Mouse (Mus musculus) c-Kit-negative CD71-positive TER-119-positive erythroid progenitor cells, embryonic 14.5 days (primary cell): ENCODE results near the gene Gm12216.

Experiments used
- DNase-seq: peaks from one replicate; pipeline ENCODE4 v3.0.0-alpha.2; 2013; ENCODE audit warnings: low read depth, low spot score

The Gm12216 gene

GRCm38 (mm10) chr11:53795813-53796212 lies 63.2 kb downstream of the Gm12216 start:
- DNase-seq, result no peak

- DNase-seq, result no peak
Measured at GRCm38 (mm10) chr11:53794671-53795557, 64.1 kb downstream of the Gm12216 start.

- DNase-seq, result no peak
Measured at GRCm38 (mm10) chr11:53794015-53794414, 65.0 kb downstream of the Gm12216 start.

- no peak for DNase-seq
Measured at GRCm38 (mm10) chr11:53792986-53793385, 66.1 kb downstream of the Gm12216 start.

GRCm38 (mm10) chr11:53789277-53789676 lies 69.8 kb downstream of the Gm12216 start:
- DNase-seq, result no peak

GRCm38 (mm10) chr11:53788196-53788595 lies 70.9 kb downstream of the Gm12216 start:
- no peak for DNase-seq

- no peak for DNase-seq
Measured at GRCm38 (mm10) chr11:53786058-53787031, 72.7 kb downstream of the Gm12216 start.

- DNase-seq, result no peak
Measured at GRCm38 (mm10) chr11:53785311-53785936, 73.6 kb downstream of the Gm12216 start.

GRCm38 (mm10) chr11:53783288-53783687 lies 75.8 kb downstream of the Gm12216 start:
- DNase-seq, result no peak

GRCm38 (mm10) chr11:53781964-53782363 lies 77.1 kb downstream of the Gm12216 start:
- DNase-seq, result no peak

GRCm38 (mm10) chr11:53781201-53781775 lies 77.8 kb downstream of the Gm12216 start:
- DNase-seq, result no peak

GRCm38 (mm10) chr11:53780262-53780661 lies 78.8 kb downstream of the Gm12216 start:
- no peak for DNase-seq

GRCm38 (mm10) chr11:53779808-53780207 lies 79.2 kb downstream of the Gm12216 start:
- no peak for DNase-seq

- DNase-seq, result no peak
Measured at GRCm38 (mm10) chr11:53778455-53778854, 80.6 kb downstream of the Gm12216 start.

GRCm38 (mm10) chr11:53777736-53778135 lies 81.3 kb downstream of the Gm12216 start:
- no peak for DNase-seq

- DNase-seq, result no peak
Measured at GRCm38 (mm10) chr11:53774659-53775255, 84.3 kb downstream of the Gm12216 start.

- no peak for DNase-seq
Measured at GRCm38 (mm10) chr11:53773641-53774360, 85.3 kb downstream of the Gm12216 start.

GRCm38 (mm10) chr11:53773087-53773486 lies 86.0 kb downstream of the Gm12216 start, which contains the start of gene Gm17334:
Gm17334 (minus strand) TSS chr11:53773187.
- no peak for DNase-seq

- DNase-seq, result no peak
Measured at GRCm38 (mm10) chr11:53772536-53772935, 86.5 kb downstream of the Gm12216 start.
